Mouse (Mus musculus): ENCODE measurements around the gene Cbfa2t3. TPM values are rescaled to one million over a fixed set of nuclear protein-coding genes. Genes with fewer than 3 reads are reported as not detected.
"Not testable (repeated sequence)": the region's sequence is repeated elsewhere in the genome, so short reads cannot be mapped to it uniquely, and the experiment has no call there.

Gene Cbfa2t3
- polyA plus RNA-seq, 1 experiment from 2014 or later = 23.9 TPM

DNA sequence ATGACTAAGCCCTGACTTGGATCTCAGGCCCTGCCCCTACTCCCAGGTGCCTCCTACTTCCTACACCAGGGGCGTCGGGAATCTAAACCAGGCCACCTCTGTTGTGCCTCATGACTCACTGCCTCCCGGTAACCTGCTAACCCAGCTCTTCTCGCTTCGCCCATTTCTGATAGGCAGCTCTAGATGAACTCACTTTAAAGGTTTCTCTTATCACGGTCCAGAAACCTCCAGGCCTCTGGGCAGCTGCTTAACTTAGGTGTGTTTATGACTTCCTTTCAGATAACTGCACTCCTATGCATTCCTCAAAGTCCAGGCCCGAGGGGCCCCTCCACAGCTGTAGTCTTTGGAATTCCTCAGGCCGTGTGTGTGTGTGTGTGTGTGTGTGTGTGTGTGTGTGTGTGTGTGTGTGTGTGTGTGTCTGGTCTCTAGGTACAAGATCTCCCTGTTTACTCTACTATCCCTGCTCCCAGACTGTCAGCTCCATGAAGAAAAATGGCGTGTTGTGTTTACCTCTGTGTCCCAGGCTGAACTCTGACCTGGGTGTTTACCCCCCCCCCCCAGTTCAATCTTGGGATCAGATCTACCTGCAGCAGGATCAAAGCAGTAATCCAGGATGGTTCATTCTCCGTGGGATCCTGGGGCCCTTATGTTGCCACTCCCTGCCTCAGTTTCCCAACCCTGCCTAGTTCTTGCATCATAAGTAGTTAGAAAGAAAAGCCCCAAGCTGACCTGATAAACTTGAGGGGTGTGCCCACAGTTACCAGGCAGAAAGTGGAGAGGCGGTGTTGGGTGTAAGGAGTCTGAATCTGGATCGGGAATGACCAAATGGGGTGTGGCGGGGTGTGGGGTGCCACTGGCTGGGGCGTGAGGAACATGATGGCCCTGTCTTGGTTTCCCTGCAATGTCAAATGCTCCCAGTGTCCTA is 62.8 kb downstream of the Cbfa2t3 start:
- no peak overlapping the region for H3K9ac ChIP-seq (replicated peaks; ENCODE audit: low read depth, low read length)
- H3K4me3 ChIP-seq (ENCODE audit: low read depth, low read length) = no peak overlapping the region
- H3K36me3 ChIP-seq (ENCODE audit: control insufficient read depth, insufficient read depth, low read length) = peaks cover 39% of the 10 kb centered on the region
- H3K27me3 ChIP-seq (ENCODE audit: control insufficient read depth, insufficient read depth, low read length) = no peaks in the 10 kb centered on the region
- no peaks in the 10 kb centered on the region for H3K9me3 ChIP-seq (ENCODE audit: control insufficient read depth, low read length)
- 78% methylated on average over 14 of the region's 14 CpGs for WGBS
- no peak overlapping the region for H3K27ac ChIP-seq (ENCODE audit: low read depth, low read length)
- H3K4me2 ChIP-seq (ENCODE audit: low read depth, low read length) = no peak overlapping the region
- ATAC-seq (ENCODE audit: low read depth) = no peak
- H3K4me1 ChIP-seq (ENCODE audit: control insufficient read depth, insufficient read depth, low read length) = 0 out of 2 replicates have a peak, but pooled peaks cover 4% of the 10 kb centered on the region

DNA sequence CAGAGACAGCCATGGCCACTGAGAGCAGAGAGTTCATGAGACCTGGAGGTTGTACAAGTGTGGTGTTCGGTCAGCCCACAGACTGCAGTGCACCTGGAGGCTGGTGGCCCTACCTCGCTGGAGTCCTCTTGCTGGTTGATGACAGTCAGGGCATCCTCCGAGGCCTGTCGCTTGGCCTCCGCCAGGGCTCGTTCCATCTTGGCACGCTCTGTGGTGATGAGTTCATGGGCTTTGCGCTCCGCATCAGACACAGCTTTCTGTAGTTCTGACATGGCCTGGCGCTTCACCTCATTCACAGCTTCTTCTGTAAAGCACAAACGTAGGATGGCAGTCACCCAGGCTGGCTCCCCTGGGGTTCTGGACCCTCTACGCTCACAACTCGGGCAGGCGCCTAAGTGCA is 65.7 kb downstream of the Cbfa2t3 start:
- H3K4me1 ChIP-seq (ENCODE audit: control insufficient read depth, insufficient read depth, low read length) = no peaks in the 10 kb centered on the region
- H3K9me3 ChIP-seq (ENCODE audit: control insufficient read depth, low read length) = no peaks in the 10 kb centered on the region
- H3K27ac ChIP-seq (ENCODE audit: low read depth, low read length) = no peak overlapping the region
- 92% methylated on average over 14 of the region's 14 CpGs for WGBS
- H3K4me3 ChIP-seq (ENCODE audit: low read depth, low read length) = no peak overlapping the region
- H3K36me3 ChIP-seq (ENCODE audit: control insufficient read depth, insufficient read depth, low read length) = peaks cover 42% of the 10 kb centered on the region
- H3K9ac ChIP-seq (replicated peaks; ENCODE audit: low read depth, low read length) = no peak overlapping the region
- no peak for ATAC-seq (ENCODE audit: low read depth)
- no peaks in the 10 kb centered on the region for H3K27me3 ChIP-seq (ENCODE audit: control insufficient read depth, insufficient read depth, low read length)
- no peak overlapping the region for H3K4me2 ChIP-seq (ENCODE audit: low read depth, low read length)

DNA sequence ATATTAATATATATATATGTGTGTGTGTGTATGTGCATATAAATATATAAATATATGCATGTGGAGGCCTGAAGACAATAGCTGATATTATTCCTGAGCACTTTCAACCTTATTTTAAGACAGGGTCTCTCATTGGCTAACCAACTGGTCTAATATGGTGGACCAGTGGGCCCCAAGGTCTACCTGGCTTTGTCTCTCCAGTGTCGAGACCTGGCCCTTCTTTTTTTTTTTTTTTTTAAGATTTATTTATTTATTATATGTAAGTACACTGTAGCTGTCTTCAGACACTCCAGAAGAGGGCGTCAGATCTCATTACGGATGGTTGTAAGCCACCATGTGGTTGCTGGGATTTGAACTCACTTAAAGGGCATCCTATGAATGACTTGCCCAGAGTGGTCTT is 66.8 kb downstream of the Cbfa2t3 start:
- H3K36me3 ChIP-seq (ENCODE audit: control insufficient read depth, insufficient read depth, low read length) = peaks cover 35% of the 10 kb centered on the region
- not testable (repeated sequence) for H3K9ac ChIP-seq (replicated peaks; ENCODE audit: low read depth, low read length); H3K4me1 ChIP-seq (ENCODE audit: control insufficient read depth, insufficient read depth, low read length); H3K4me2 ChIP-seq (ENCODE audit: low read depth, low read length); H3K27ac ChIP-seq (ENCODE audit: low read depth, low read length); ATAC-seq (ENCODE audit: low read depth); H3K9me3 ChIP-seq (ENCODE audit: control insufficient read depth, low read length); H3K4me3 ChIP-seq (ENCODE audit: low read depth, low read length); H3K27me3 ChIP-seq (ENCODE audit: control insufficient read depth, insufficient read depth, low read length)
- 75% methylated on average over 3 of the region's 3 CpGs for WGBS

DNA sequence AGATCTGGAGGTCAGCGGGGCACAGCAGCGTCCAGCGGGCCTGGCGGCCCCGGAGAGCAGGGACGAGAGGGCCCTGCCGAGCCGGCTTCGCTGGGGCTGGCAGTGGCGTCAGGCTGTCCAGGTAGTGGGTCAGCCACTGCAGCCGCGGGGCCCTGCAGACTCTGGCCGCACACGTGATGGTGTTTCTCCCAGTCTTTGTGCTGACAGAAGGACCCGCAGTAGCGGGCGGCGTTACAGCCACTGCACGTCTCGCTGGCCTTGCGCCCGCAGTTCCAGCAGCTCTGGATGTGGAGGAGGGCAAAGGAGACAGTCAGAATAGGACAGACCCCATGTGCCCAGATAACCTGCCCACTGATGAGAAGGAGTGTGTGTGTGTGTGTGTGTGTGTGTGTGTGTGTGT is 68.2 kb downstream of the Cbfa2t3 start:
- Histone ChIP-seq H3K36me3 (ENCODE audit: control insufficient read depth, insufficient read depth, low read length) (peaks cover 33% of the 10 kb centered on the region), H3K9me3 (ENCODE audit: control insufficient read depth, low read length) (no peaks in the 10 kb centered on the region), H3K4me2 (ENCODE audit: low read depth, low read length) (no peak overlapping the region), H3K4me1 (ENCODE audit: control insufficient read depth, insufficient read depth, low read length) (no peaks in the 10 kb centered on the region), H3K27ac (ENCODE audit: low read depth, low read length) (no peak overlapping the region), H3K4me3 (ENCODE audit: low read depth, low read length) (no peak overlapping the region), H3K27me3 (ENCODE audit: control insufficient read depth, insufficient read depth, low read length) (no peaks in the 10 kb centered on the region), H3K9ac (replicated peaks; ENCODE audit: low read depth, low read length) (no peak overlapping the region)
- no peak for ATAC-seq (ENCODE audit: low read depth)
- WGBS = 67% methylated on average over 22 of the region's 22 CpGs

GRCm38 (mm10) chr8:122629388-122629787 is 69.5 kb downstream of the Cbfa2t3 start:
- no peaks in the 10 kb centered on the region for H3K4me1 ChIP-seq (ENCODE audit: control insufficient read depth, insufficient read depth, low read length)
- H3K4me2 ChIP-seq (ENCODE audit: low read depth, low read length) = no peak overlapping the region
- H3K9me3 ChIP-seq (ENCODE audit: control insufficient read depth, low read length) = no peaks in the 10 kb centered on the region
- H3K9ac ChIP-seq (replicated peaks; ENCODE audit: low read depth, low read length) = no peak overlapping the region
- H3K27ac ChIP-seq (ENCODE audit: low read depth, low read length) = no peak overlapping the region
- 27% methylated on average over 10 of the region's 10 CpGs for WGBS
- no peak for ATAC-seq (ENCODE audit: low read depth)
- peaks cover 21% of the 10 kb centered on the region; the same call in 1 of the 2 replicates for H3K36me3 ChIP-seq (ENCODE audit: control insufficient read depth, insufficient read depth, low read length)
- H3K27me3 ChIP-seq (ENCODE audit: control insufficient read depth, insufficient read depth, low read length) = no peaks in the 10 kb centered on the region
- no peak overlapping the region for H3K4me3 ChIP-seq (ENCODE audit: low read depth, low read length)

DNA sequence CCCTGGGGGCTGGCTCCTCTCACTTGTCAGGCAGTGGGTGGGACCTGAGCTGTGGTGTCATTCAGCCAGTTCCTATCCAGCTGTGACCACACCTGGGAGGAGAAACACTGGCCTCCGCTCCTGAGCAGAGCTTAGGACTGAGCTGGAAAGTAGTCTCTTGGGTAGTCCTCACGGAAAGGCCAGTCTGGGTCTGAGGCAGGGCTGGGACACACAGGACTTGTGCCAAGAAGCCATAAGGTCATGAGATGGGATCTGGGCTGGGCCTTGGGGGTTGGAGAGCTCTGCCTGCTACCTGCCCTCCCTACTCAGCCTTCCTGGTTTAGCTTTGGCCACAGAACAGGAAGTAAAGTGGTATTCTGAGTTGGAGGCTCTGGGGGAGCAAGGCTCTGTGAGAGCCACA is 72.0 kb downstream of the Cbfa2t3 start:
- Histone ChIP-seq H3K9me3 (ENCODE audit: control insufficient read depth, low read length) (no peaks in the 10 kb centered on the region), H3K27ac (ENCODE audit: low read depth, low read length) (no peak overlapping the region), H3K4me3 (ENCODE audit: low read depth, low read length) (no peak overlapping the region), H3K27me3 (ENCODE audit: control insufficient read depth, insufficient read depth, low read length) (no peaks in the 10 kb centered on the region), H3K36me3 (ENCODE audit: control insufficient read depth, insufficient read depth, low read length) (peaks cover 12% of the 10 kb centered on the region; the same call in 1 of the 2 replicates), H3K4me1 (ENCODE audit: control insufficient read depth, insufficient read depth, low read length) (no peaks in the 10 kb centered on the region), H3K9ac (replicated peaks; ENCODE audit: low read depth, low read length) (no peak overlapping the region), H3K4me2 (ENCODE audit: low read depth, low read length) (no peak overlapping the region)
- no peak for ATAC-seq (ENCODE audit: low read depth)
- WGBS = 91% methylated on average over 2 of the region's 2 CpGs

DNA sequence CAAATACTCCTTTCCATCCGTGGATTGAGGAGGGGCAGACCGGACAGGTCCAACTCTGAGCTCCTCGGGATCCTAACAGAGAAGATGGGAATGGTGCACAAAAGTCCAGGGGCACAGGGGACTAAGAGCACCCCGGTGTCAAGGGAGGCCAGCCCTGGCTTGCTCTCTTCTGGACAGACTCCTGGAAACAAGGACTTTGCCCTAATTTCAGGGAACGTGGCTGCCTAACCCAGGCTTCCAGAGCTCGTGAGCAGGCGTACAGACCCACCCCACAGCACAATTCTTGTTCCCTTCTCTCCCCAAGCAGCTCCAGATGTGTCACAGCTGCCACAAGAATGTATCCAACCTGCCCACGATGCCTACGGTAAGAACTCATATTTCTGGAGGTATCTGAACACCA is 73.1 kb downstream of the Cbfa2t3 start:
- WGBS = 89% methylated on average over 9 of the region's 9 CpGs

DNA sequence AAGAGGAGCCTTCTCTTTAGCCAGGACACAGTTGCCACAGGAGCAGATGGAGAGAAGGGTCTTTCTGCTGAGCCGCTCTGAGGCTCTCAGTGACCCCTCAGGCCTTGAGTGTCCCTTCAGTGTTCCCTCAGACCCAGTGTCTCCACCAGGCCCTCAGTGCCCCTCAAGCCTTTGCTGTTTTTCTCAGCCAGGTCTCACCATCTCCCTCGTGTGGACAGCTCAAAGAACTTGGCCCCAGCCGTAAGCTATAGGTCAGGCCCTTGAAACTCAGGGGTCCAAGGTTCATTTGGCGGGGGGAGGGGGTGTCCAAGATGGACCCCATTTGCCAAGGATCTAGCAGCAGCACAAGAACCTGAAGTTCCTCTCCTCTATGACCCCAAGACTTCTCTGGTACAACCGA is 74.3 kb downstream of the Cbfa2t3 start:
- H3K9me3 ChIP-seq (ENCODE audit: control insufficient read depth, low read length) = no peaks in the 10 kb centered on the region
- ATAC-seq (ENCODE audit: low read depth) = no peak

More for the DNA sequence above, 73.1 kb downstream of the Cbfa2t3 start:
- Histone ChIP-seq H3K4me1 (ENCODE audit: control insufficient read depth, insufficient read depth, low read length) (no peaks in the 10 kb centered on the region), H3K36me3 (ENCODE audit: control insufficient read depth, insufficient read depth, low read length) (peaks cover 10% of the 10 kb centered on the region; the same call in 1 of the 2 replicates), H3K4me3 (ENCODE audit: low read depth, low read length) (no peak overlapping the region), H3K27ac (ENCODE audit: low read depth, low read length) (no peak overlapping the region), H3K27me3 (ENCODE audit: control insufficient read depth, insufficient read depth, low read length) (no peaks in the 10 kb centered on the region), H3K9ac (replicated peaks; ENCODE audit: low read depth, low read length) (no peak overlapping the region), H3K9me3 (ENCODE audit: control insufficient read depth, low read length) (no peaks in the 10 kb centered on the region), H3K4me2 (ENCODE audit: low read depth, low read length) (no peak overlapping the region)
- no peak for ATAC-seq (ENCODE audit: low read depth)

GRCm38 (mm10) chr8:122623844-122624642 is 74.9 kb downstream of the Cbfa2t3 start:
- no peak overlapping the region for H3K9ac ChIP-seq (replicated peaks; ENCODE audit: low read depth, low read length)
- H3K27ac ChIP-seq (ENCODE audit: low read depth, low read length) = no peak overlapping the region
- H3K27me3 ChIP-seq (ENCODE audit: control insufficient read depth, insufficient read depth, low read length) = no peaks in the 10 kb centered on the region
- H3K4me2 ChIP-seq (ENCODE audit: low read depth, low read length) = no peak overlapping the region
- no peak for ATAC-seq (ENCODE audit: low read depth)
- H3K4me3 ChIP-seq (ENCODE audit: low read depth, low read length) = no peak overlapping the region
- no peaks in the 10 kb centered on the region for H3K9me3 ChIP-seq (ENCODE audit: control insufficient read depth, low read length)
- H3K36me3 ChIP-seq (ENCODE audit: control insufficient read depth, insufficient read depth, low read length) = no peaks in the 10 kb centered on the region
- H3K4me1 ChIP-seq (ENCODE audit: control insufficient read depth, insufficient read depth, low read length) = no peaks in the 10 kb centered on the region
- WGBS = 91% methylated on average over 17 of the region's 17 CpGs

More for the DNA sequence above, 74.3 kb downstream of the Cbfa2t3 start:
- H3K27me3 ChIP-seq (ENCODE audit: control insufficient read depth, insufficient read depth, low read length) = no peaks in the 10 kb centered on the region
- no peaks in the 10 kb centered on the region for H3K4me1 ChIP-seq (ENCODE audit: control insufficient read depth, insufficient read depth, low read length)
- H3K36me3 ChIP-seq (ENCODE audit: control insufficient read depth, insufficient read depth, low read length) = no peaks in the 10 kb centered on the region; the same call in 1 of the 2 replicates
- no peak overlapping the region for H3K4me2 ChIP-seq (ENCODE audit: low read depth, low read length)
- WGBS = 68% methylated on average over 5 of the region's 5 CpGs
- no peak overlapping the region for H3K9ac ChIP-seq (replicated peaks; ENCODE audit: low read depth, low read length)
- no peak overlapping the region for H3K27ac ChIP-seq (ENCODE audit: low read depth, low read length)
- H3K4me3 ChIP-seq (ENCODE audit: low read depth, low read length) = no peak overlapping the region
